Mouse (Mus musculus) C2C12 (cell line): Measurements from ENCODE around the gene Dcun1d4. TPM values are rescaled to one million over a fixed set of nuclear protein-coding genes. Genes with fewer than 3 reads are reported as not detected.

Experiments used
- H3K27me3 ChIP-seq: one replicate; pipeline ENCODE4 v1.6.1; 2011; ENCODE audit not compliant: control insufficient read depth, insufficient read depth, insufficient read length
- H3K36me3 ChIP-seq: one replicate; pipeline ENCODE4 v1.6.1; 2011; ENCODE audit not compliant: control insufficient read depth, insufficient read depth
- H3K4me3 ChIP-seq: one replicate; pipeline ENCODE4 v1.5.1; 2011; ENCODE audit warnings: mild to moderate bottlenecking, control low read depth; ENCODE audit not compliant: poor library complexity, insufficient read depth, severe bottlenecking
- H3K79me2 ChIP-seq: one replicate; pipeline ENCODE4 v1.6.1; 2011; ENCODE audit not compliant: control insufficient read depth, insufficient read depth
- H3K79me3 ChIP-seq: one replicate; pipeline ENCODE4 v1.6.1; 2011; ENCODE audit warnings: low read depth, control low read depth
- H3ac ChIP-seq: one replicate; pipeline ENCODE3; 2011; ENCODE audit warnings: low read depth; ENCODE audit not compliant: control insufficient read depth, insufficient read length
- CEBPB ChIP-seq: IDR thresholded peaks from one replicate; pipeline ENCODE4 v1.6.1; 2011; ENCODE audit warnings: low read depth, mild to moderate bottlenecking, control low read depth, moderate library complexity
- CTCF ChIP-seq: IDR thresholded peaks from one replicate; pipeline ENCODE4 v1.5.1; 2011; ENCODE audit not compliant: control insufficient read depth, insufficient read depth, insufficient read length
- FOSL1 ChIP-seq: IDR thresholded peaks from one replicate; pipeline ENCODE4 v1.8.0; 2011; ENCODE audit warnings: mild to moderate bottlenecking, low read length; ENCODE audit not compliant: poor library complexity, insufficient read depth, severe bottlenecking
- MAX ChIP-seq: IDR thresholded peaks from one replicate; pipeline ENCODE4 v1.6.1; 2011; ENCODE audit warnings: mild to moderate bottlenecking, control low read depth
- MYOD1 ChIP-seq: IDR thresholded peaks from one replicate; pipeline ENCODE4 v1.6.1; 2011; ENCODE audit warnings: low read depth; ENCODE audit not compliant: control insufficient read depth, insufficient read length
- MYOG ChIP-seq: IDR thresholded peaks from one replicate; pipeline ENCODE4 v1.6.1; 2011; ENCODE audit not compliant: control insufficient read depth, insufficient read length; ENCODE audit errors: extremely low read depth
- USF1 ChIP-seq: IDR thresholded peaks from one replicate; pipeline ENCODE4 v1.6.1; 2011; ENCODE audit warnings: low read depth, mild to moderate bottlenecking, control low read depth, moderate library complexity
- polyA plus RNA-seq: library from polyadenylated mRNA; unstranded; fragments of >200 nt; fragmentation: generic; extraction: Trizol; gene quantifications from one replicate; pipeline ENCODE4 v1.2.1, GENCODE M21; 2012; ENCODE audit warnings: missing spikeins

The Dcun1d4 gene
- polyA plus RNA-seq, 1 experiment = 3.3 TPM

- Histone ChIP-seq H3ac (no peak overlapping the region), H3K79me2 (no peaks in the 10 kb centered on the region), H3K27me3 (no peaks in the 10 kb centered on the region), H3K79me3 (no peaks in the 10 kb centered on the region), H3K36me3 (no peaks in the 10 kb centered on the region), H3K4me3 (no peak overlapping the region)
- TF ChIP-seq MYOG = no peak
- no peak for TF ChIP-seq USF1
- no peak for TF ChIP-seq MYOD1
- TF ChIP-seq CTCF = no peak
- TF ChIP-seq MAX = no peak
- TF ChIP-seq FOSL1 = no peak
- TF ChIP-seq CEBPB = no peak
These were observed 30.3 kb downstream of the Dcun1d4 start for GRCm38 (mm10) chr5:73511074-73511473.

DNA sequence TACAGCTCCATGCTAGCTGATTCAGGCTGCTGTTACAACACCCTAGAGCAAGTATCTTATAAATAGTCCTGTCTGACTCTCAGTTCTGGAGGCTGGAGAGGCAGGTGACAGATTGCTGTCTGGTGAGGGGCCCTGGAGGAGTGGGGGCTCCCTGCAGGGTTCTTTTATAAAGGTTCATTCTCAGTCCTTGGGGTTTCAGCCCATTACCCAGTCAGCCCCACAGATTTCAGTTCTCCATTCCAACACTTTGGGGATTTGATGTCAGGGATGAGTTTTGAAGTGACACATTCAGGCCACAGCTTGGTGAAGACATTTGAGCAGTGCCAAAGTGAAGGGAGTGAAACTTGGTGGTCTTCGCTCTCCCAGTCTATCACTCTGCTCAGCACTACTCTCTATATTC, 31.4 kb downstream of the Dcun1d4 start:
- TF ChIP-seq CEBPB = no peak
- no peak for TF ChIP-seq CTCF
- TF ChIP-seq MAX = no peak
- no peak for TF ChIP-seq MYOG
- TF ChIP-seq USF1 = no peak
- TF ChIP-seq MYOD1 = no peak
- no peak for TF ChIP-seq FOSL1
- Histone ChIP-seq H3K36me3 (no peaks in the 10 kb centered on the region), H3ac (no peak overlapping the region), H3K79me2 (no peaks in the 10 kb centered on the region), H3K4me3 (no peak overlapping the region), H3K79me3 (no peaks in the 10 kb centered on the region), H3K27me3 (no peaks in the 10 kb centered on the region)

DNA sequence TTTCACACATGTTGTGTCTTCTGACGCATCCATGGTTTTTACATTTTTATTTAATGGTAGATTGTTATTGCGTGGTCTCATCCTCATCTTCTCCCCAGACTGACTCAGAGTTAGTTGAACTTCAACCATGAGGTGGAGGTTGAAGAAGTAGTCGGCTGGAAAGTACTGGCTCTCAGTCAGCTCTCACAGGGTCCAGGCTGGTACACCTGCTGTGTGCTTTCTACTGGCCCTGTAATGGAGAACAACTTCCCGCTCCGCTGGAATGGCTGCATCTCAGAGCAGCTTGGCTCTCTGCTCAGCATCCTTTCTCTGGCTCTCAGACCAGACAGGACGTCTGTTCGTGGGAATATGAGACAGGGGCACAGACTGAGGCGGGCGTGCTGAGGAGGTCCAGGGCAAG, 31.9 kb downstream of the Dcun1d4 start:
- Histone ChIP-seq H3K36me3 (no peaks in the 10 kb centered on the region), H3K4me3 (no peak overlapping the region), H3K79me2 (no peaks in the 10 kb centered on the region), H3ac (no peak overlapping the region), H3K79me3 (no peaks in the 10 kb centered on the region), H3K27me3 (no peaks in the 10 kb centered on the region)
- no peak for TF ChIP-seq USF1
- no peak for TF ChIP-seq FOSL1
- TF ChIP-seq MYOD1 = no peak
- TF ChIP-seq MYOG = no peak
- no peak for TF ChIP-seq MAX
- TF ChIP-seq CEBPB = no peak
- no peak for TF ChIP-seq CTCF

- no peak for TF ChIP-seq USF1
- no peak for TF ChIP-seq MYOG
- TF ChIP-seq FOSL1 = no peak
- no peak for TF ChIP-seq CTCF
- no peak for TF ChIP-seq MYOD1
- no peak for TF ChIP-seq CEBPB
- no peak for TF ChIP-seq MAX
- Histone ChIP-seq H3K27me3 (no peaks in the 10 kb centered on the region), H3K79me3 (no peaks in the 10 kb centered on the region), H3K79me2 (no peaks in the 10 kb centered on the region), H3ac (no peak overlapping the region), H3K4me3 (no peak overlapping the region), H3K36me3 (no peaks in the 10 kb centered on the region)
These were observed 33.4 kb downstream of the Dcun1d4 start for GRCm38 (mm10) chr5:73514202-73514601.

- no peaks in the 10 kb centered on the region for H3K27me3 ChIP-seq
- H3K79me2 ChIP-seq = no peaks in the 10 kb centered on the region
- H3K4me3 ChIP-seq = no peak overlapping the region
- no peaks in the 10 kb centered on the region for H3K79me3 ChIP-seq
- no peaks in the 10 kb centered on the region for H3K36me3 ChIP-seq
- no peak for TF ChIP-seq FOSL1
- no peak for TF ChIP-seq MYOD1
- no peak for TF ChIP-seq CTCF
- TF ChIP-seq CEBPB = no peak
- no peak for TF ChIP-seq MYOG
- TF ChIP-seq USF1 = no peak
- no peak for TF ChIP-seq MAX
- H3ac ChIP-seq = no peak overlapping the region
These were observed 36.5 kb downstream of the Dcun1d4 start for GRCm38 (mm10) chr5:73517299-73517698.

DNA sequence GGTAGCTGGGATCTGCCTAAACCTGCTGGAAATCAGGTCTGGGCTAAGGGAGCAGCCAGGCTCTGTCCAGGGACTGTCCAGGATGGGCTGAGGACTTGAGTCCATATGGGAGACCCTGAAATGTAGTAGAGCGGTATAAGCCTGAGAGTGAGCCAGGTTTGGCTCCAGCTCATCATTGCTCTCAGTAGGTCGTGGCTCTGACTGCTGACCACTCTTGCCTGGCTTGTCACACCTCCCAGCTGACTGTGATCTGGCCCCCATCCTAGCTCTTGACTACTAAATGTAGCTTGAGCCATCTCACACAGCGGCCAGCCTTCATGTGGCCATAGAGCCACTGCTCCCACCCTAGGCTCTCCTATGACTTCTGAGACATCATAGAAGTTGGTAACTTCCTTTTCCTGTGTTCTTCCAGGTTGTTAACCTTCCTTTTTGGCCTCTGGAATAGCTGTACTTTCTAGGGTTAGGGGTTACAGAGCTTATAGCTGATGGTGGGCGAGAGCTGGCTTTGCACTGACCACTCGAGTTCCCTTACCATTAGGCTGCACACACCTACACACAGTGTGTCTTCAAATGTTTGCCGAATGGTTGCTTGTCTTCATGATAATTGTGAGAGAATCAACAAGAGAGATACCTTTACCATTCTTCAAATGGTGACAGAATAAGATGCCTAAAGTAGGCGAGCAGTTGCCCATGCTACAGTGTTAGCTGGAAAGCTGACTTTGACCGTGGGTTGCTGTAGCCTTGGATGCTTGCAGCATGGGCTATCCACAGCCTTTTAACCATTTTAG, 37.8 kb downstream of the Dcun1d4 start:
- Histone ChIP-seq H3K27me3 (no peaks in the 10 kb centered on the region), H3ac (no peak overlapping the region), H3K79me3 (no peaks in the 10 kb centered on the region), H3K36me3 (no peaks in the 10 kb centered on the region), H3K79me2 (no peaks in the 10 kb centered on the region), H3K4me3 (no peak overlapping the region)
- TF ChIP-seq USF1 (no peak), FOSL1 (no peak), MAX (no peak), CEBPB (no peak), CTCF (no peak), MYOD1 (no peak), MYOG (no peak)
